Mouse (Mus musculus) cerebellum, postnatal 25 days (tissue): ENCODE results near the gene Ube2f.

Experiments
- DNase-seq, 2 experiments: peaks; one replicate each; pipeline ENCODE4 v3.0.0; 2021; ENCODE audit warnings: mixed read lengths in 2 of 2

Ube2f gene

DNA sequence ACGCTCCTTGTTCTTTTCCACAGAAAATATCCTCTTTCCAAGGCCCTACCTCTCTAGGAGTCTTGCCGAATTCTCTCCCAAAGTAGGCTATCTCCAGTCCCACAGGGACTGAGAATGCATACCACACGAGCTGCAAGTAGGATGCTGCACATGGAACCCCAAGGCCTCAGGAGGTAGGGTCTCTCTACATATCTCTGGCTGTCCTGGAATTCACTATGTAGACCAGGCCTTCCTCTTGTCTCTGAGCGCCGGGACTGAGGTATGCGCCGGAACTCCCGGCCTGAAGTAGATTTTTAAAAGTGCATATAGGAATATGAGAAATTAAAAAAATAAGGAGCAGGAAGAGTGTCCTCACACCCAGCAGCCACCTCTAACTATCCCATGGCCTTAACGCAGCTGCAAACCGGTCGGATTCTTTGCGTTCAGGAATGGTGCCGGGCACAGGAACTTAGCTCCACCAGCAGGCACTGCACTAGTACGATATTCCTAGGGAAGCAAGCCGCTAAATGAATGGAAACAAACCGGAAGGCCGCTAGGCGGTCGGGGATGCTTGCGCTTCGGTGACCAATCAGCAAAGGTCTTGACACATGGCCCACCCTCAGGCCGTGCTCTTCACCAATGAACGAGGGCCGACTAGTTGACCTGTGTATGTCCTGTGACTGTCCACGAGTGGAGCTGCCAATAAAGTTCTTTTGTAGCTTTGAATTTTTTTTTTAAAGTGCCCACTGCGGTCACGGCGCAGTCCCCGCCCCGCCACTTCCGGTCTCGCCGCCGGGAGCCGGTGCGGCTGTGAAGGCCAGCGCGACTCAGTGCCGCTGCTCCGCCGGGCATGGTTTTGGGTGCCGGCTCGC, at the start of gene Ube2f:
Ube2f (plus strand) TSS at position 741 of the 851 bp plus-strand sequence.
- DNase-seq = peak; percentile 92 to 94

DNA sequence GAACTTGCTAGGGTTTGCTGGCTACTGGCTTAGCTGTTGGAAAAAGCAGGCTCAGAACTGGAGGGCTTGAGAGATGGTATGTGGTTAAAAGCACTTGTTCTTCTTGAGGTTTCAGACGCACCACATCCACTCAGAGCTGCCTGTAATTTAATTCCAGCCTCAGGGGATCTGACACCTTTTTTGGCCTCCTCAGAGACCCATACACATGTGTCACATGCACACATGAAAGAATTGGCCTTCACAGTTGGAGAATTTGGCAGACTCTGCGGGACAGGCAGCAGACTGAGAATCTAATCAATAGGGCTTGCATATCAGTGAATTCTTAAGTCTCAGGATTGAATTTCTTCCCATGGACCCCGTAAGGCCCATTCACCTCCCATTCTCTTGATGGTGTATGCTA, 49.0 kb upstream of the Ube2f start:
- no peak for DNase-seq

- no peak for DNase-seq
Observed at GRCm38 (mm10) chr1:91204221-91204765, 45.8 kb upstream of the Ube2f start.

GRCm38 (mm10) chr1:91205651-91206050, 44.5 kb upstream of the Ube2f start:
- no peak for DNase-seq

DNA sequence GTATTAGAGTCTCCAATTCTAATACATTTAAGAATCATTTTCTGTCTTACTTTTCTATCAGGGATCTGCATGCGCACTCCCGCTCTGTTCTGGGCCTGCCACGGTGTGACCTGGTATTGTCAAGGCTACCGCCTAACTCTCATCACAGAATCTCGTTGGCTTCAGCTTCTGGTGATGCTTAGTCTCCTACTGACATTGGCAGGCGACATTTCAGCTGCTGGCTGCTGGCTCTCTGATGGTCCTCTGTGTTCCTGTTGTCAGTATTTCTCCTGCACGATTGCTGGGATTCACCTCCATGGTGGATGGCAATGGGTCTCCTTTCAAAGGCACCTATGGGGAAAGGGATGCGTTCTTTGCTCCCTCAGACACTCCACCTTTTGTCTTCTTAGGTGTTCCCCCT, 43.8 kb upstream of the Ube2f start:
- DNase-seq = no peak

DNA sequence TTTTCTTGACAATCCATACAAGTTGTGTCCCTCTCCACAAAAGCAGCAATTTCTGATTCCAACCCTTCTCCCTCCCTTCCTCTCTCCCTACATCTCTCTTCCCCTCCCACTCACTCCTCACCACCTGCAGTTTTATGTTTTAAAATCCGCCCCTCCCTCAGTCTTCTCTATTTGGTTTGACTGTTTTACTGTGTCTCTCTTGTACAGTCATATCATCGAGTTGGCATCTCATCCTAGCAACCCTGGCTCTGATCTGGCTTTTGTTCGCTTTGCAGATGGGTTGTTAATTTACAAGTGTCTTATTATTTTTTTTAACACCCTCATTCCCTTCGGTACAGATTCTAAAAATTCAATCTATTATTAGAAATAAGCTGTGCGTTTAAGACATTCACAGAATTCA, 43.2 kb upstream of the Ube2f start:
- no peak for DNase-seq

GRCm38 (mm10) chr1:91207334-91208074, 42.6 kb upstream of the Ube2f start:
- DNase-seq = peak; percentile 51 to 62

DNA sequence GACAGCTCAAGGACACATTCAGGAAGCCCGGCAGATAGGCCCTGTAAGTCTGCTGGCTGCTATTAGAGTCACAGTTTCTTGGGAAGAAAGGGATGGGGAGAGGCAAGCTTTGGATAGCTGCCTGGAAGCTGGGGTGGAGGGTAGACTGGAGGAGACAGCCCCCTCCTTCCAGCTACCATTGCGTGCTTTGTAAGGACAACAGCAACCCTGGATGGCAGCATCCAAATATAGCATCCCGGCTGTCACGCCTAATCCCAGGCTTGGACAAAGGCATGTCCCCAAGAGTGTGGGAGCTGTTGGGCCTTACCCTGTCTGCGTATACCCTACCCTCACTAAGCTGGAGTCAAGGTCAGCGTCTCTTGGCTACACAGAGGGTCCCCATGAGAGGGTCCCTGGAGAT, 40.8 kb upstream of the Ube2f start:
- DNase-seq = peak; percentile 25 to 36

DNA sequence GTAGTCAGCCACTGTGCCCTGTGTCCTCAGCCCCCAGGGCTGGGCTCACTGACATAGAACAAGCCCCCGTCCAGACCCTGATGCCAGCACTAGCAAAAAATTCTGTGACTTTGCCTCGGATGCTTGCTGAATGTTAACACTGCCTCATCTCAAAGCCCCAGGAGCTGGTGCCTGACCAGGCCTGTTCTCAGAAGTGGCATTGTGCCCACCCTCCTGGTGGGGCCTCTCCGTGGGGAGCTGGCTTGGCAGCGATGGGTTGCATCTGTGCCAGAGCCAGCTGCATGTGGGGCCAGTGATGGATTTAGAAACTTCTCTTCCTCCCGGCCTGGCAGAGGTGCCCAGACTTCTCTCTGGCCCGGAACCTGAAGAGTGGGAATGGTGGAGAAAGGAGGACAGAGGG, 40.3 kb upstream of the Ube2f start:
- DNase-seq = peak; percentile 54 to 71

DNA sequence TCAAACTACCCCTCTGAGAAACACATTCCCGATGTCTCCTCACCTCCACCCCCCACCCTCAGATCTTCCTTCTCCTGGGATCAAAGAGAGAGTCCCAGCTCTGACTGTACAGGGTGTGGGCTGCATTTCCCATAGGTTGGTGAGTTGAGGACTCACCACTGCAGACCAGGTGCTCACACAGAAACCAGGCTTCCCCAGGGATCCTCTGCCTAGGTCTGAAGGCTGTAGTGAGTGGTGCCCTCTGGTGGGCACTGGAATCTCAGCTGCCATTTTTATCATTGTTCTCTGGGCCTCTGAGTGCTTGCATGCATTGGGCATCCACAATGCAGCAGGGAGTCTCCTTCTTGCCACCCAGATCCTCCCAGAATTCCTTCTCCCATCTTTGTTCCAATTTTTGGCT, 39.0 kb upstream of the Ube2f start:
- DNase-seq = peak; percentile 53 to 72

DNA sequence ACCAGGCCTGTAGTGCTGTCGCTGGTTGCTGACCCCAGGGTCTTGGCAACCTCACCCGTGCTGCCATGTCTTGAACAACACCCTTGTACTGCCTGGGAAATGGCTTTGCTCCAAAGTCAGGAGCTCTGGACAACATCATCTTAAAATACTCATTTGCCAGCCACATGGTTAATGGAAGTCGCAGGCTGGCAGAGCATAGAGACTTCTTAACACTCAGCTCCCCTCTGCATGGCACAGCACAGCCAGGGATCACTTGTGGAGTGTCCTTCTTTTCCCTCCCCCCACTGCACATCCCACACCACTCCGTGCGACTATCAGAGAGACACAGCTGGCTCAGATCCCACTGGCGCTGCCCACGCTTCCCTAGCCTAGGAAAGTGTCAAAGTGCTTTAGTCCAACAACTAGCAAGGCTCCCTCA, 38.5 kb upstream of the Ube2f start:
- peak in 1 of 2 experiments; percentile 31 for DNase-seq

- no peak for DNase-seq
Observed at GRCm38 (mm10) chr1:91215264-91215663, 34.8 kb upstream of the Ube2f start.

DNA sequence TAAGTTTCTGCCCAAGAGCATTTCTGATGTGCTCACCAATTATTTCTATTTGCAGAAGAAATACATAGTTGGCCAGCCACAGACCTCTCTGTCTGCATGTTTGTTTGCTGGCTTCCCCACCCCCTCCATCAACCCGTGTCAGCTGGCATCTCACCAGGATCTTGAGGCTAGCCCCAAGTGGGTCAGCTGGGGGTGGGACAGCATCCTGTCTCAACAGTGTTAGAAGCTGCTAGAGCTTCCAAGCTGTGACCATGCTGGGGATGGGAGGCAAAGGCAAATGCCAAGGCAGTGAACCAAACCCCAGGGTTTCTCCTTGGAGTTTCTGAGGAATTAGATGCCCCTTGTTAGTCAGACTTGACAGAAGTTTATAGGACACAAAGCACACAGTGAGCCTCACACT, 34.1 kb upstream of the Ube2f start:
- peak in 1 of 2 experiments; percentile 46 for DNase-seq

DNA sequence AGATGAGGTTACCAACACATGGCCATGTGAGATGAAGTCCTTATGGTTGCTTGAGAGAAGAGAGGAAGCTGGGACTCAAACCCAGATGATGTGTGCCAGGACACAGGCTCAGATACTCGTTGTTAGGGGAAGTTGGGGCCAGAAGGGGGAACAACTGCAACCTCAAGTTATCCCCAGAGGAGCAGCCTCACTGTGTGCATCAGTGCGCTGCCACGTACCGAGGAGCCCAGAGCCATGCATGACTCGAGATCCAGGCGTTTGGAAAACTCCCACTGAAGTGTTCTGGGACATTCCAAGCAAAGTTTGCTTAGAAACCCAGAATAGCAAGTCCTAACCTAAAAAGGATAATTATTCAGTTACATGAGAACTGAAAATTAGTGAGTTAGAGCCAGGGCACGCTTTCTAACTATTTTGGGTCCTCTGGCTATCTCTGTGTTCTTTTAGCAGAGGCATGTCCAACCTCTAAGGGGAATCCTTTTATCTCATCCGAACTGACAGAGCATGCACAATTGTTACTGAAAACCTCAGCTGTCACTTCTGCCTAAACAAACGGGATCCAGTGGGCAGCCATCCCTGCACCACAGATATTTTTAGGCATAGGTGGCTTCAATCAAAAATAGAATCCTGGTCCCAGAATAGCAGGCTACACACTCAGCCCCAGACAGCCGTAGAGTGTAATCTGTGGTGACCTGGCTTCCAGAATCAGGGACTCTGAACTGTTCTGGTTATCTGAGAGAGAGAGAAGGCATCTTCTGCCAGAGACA, 33.4 kb upstream of the Ube2f start:
- DNase-seq = peak in 1 of 2 experiments; percentile 35

DNA sequence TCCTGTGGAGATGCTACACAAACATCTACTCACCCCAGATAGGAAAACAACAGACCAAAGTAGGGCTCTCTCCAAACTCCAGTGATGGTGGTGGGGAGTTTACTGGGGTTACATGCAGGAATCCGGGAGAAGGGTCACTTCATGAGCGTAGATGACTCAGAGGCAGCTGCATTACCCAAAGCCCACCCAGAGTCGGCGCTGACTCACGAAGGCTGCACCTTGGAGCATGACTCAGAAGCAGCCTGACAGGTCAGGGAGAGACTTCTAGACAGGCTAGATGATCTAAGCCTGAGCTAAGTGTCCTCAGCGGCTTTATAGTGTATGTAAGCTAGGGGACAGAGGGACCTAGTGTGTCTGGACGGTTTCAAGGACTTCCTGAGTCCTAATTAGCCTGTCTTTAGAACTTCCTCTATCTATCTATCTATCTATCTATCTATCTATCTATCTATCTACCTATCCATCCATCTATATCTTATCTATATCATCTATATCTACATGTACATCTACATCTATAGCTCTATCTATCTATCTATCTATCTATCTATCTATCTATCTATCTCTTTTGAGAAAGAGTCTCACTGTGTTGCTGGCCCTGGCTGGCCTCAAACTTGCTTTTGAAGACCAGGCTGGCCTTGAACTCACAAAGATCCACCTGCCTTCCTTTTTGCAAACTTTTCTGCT, 30.3 kb upstream of the Ube2f start:
- no peak for DNase-seq

- no peak for DNase-seq
Observed at GRCm38 (mm10) chr1:91220322-91220672, 29.8 kb upstream of the Ube2f start.

GRCm38 (mm10) chr1:91226562-91226961, 23.5 kb upstream of the Ube2f start:
- DNase-seq = no peak

DNA sequence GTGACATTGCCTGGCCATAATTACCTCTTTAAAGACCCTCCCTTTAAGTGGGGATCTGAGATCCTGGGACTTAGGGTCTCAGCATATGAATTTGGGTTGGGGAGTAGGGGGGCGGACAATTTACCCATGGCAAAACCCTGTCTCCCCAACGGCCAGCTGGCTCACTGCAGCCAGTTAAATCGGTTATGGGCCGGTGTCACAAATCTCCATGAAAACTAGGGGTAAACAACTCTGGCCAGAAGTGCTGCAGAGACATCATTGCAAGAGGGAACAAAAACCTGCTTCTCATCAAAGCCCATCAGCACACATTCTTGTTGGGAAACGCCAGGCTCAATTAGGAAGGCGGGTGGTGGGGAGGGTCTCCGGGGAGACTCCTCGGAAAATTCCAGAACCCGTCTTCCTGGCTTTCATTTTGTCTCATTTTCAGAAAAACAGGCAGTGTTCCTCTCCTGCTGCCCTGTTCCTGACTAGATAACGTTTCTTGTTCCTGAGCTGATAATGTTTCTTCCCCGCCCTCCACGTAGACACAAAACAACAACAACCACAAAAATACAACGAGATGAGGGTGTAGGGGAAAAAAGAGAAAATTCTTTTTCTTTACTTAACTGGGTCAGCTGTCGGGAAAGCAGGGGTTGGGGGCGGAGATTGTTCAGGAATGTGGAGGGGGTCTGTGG, 22.6 kb upstream of the Ube2f start:
- no peak for DNase-seq

DNA sequence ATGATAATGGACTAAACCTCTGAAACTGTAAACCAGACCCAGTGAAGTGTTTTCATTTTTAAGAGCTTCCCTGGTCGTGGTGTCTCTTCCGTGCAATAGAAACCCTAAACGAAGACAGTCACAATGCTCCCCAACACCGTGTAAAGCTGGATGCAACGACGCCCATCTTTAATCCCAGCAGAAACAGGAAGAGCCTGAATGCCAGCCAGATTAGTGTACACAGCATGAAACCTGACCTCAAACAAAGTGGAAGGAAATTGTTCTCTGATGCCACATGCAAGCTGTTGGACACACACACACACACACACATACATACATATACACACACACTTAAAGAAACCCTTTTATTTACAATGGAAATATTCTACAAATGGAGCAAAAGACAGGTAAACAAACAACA, 19.0 kb upstream of the Ube2f start:
- DNase-seq = no peak

DNA sequence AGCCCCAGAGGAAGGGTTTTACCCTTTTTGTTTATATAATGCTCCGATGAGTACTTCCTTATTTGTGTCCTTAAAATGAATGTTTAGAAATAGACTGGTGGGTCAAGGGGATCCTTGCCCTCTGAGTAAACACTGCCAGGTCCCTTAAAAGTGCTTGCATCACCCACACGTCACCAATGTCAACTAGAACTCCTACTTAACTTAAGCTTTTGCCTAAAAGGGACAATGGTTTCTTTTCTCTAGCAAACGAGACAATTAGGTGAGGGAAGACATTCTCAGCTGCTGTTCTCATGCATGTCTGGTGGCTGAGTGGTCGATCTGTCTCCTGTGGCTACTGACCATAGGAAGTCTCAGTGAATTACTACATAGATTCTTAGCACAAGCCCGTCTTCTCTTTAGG, 18.2 kb upstream of the Ube2f start:
- no peak for DNase-seq

DNA sequence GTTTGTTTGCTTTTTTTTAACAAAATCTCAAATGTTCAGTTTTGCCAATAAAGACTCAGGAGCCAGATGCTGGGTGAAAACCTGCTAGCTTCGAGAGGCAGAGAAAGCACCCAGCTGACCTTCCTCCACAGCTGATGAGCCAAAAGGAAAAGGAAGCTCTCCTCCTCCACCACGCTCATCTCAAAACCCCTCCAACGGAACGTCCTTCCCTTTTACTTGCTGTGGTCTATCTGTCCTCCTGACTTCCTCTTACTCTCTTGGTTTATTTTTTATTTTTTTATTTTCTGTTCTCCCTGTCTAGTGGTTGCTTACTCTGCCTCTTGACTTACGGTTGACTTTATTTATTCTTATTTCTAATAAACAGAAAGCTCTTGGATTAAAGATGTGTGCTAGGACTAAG, 14.7 kb upstream of the Ube2f start:
- DNase-seq = no peak

- DNase-seq = no peak
Observed at GRCm38 (mm10) chr1:91237676-91238075, 12.4 kb upstream of the Ube2f start.
